Mouse (Mus musculus): ENCODE data around the gene Gk5.

DNA sequence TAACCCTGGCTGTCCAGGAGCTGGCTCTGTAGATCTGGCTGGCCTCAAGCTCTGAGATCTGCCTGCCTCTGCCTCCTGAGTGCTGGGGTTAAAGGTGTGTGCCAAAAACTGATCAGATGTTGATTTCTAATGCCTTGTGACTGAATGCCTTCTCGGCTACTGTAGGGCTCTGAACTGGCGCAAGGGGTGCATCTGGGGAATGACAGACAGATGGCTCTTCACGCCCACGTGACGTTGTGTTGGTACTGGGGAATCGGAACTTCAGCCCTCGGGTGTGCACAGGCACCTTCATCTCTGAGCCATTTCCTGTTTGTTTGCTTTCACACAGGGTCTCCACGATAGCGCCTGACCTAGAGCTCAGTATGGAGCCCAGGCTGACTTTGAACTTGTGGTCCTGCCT, 19.8 kb downstream of the Gk5 start:
- TF ChIP-seq CTCF (conservative IDR thresholded peaks at IDR 0.05; ENCODE audit: low read length) (no peak), POU5F1 (IDR thresholded peaks at IDR 0.05; ENCODE audit: borderline replicate concordance, low read length) (no peak)

Measured in E14TG2a.4 (cell line).